Mouse (Mus musculus): ENCODE data around the gene Cdc42ep1. TPM values are rescaled to one million over a fixed set of nuclear protein-coding genes. Genes with fewer than 3 reads are reported as not detected.
"Not testable (repeated sequence)": the region's sequence is repeated elsewhere in the genome, so short reads cannot be mapped to it uniquely, and the experiment has no call there.

The Cdc42ep1 gene
- polyA plus RNA-seq, 1 experiment from 2014 or later = 40.8 TPM

- no peak overlapping the region for H3K4me2 ChIP-seq
- no peak overlapping the region for H3K4me3 ChIP-seq
- peak overlapping the region; percentile 81 for H3K27ac ChIP-seq (ENCODE audit: poor library complexity, severe bottlenecking)
- no peak for ATAC-seq (ENCODE audit: insufficient number of reproducible peaks, low FRiP score)
- H3K9ac ChIP-seq = peak overlapping the region; percentile 52; the same call in 1 of the 2 replicates
- H3K27me3 ChIP-seq (replicated peaks) = no peaks in the 10 kb centered on the region
- 70% methylated on average over 7 of the region's 7 CpGs for WGBS
- no peaks in the 10 kb centered on the region for H3K9me3 ChIP-seq (replicated peaks)
- H3K36me3 ChIP-seq = no peaks in the 10 kb centered on the region
- H3K4me1 ChIP-seq (replicated peaks) = peaks cover 17% of the 10 kb centered on the region
Observed at GRCm38 (mm10) chr15:78868826-78869233, 26.4 kb downstream of the Cdc42ep1 start.

GRCm38 (mm10) chr15:78869775-78870174 is 27.4 kb downstream of the Cdc42ep1 start:
- no peak for ATAC-seq (ENCODE audit: insufficient number of reproducible peaks, low FRiP score)
- Histone ChIP-seq H3K27ac (ENCODE audit: poor library complexity, severe bottlenecking) (no peak overlapping the region), H3K4me3 (no peak overlapping the region), H3K36me3 (no peaks in the 10 kb centered on the region), H3K4me2 (no peak overlapping the region), H3K9ac (no peak overlapping the region), H3K9me3 (replicated peaks) (no peaks in the 10 kb centered on the region), H3K4me1 (replicated peaks) (peaks cover 17% of the 10 kb centered on the region), H3K27me3 (replicated peaks) (no peaks in the 10 kb centered on the region)
- 30% methylated on average over 6 of the region's 6 CpGs for WGBS

- ATAC-seq (ENCODE audit: insufficient number of reproducible peaks, low FRiP score) = no peak
- WGBS = 51% methylated on average over 5 of the region's 5 CpGs
- H3K9ac ChIP-seq = no peak overlapping the region
Observed at GRCm38 (mm10) chr15:78872021-78872608, 29.7 kb downstream of the Cdc42ep1 start.

GRCm38 (mm10) chr15:78873803-78874435 is 31.5 kb downstream of the Cdc42ep1 start:
- Histone ChIP-seq H3K27ac (ENCODE audit: poor library complexity, severe bottlenecking) (no peak overlapping the region), H3K9ac (0 out of 2 replicates have a peak overlapping the region, but pooled peaks have one; percentile 32)
- no peak for ATAC-seq (ENCODE audit: insufficient number of reproducible peaks, low FRiP score)

More at GRCm38 (mm10) chr15:78872021-78872608, 29.7 kb downstream of the Cdc42ep1 start:
- no peaks in the 10 kb centered on the region for H3K36me3 ChIP-seq
- no peaks in the 10 kb centered on the region for H3K9me3 ChIP-seq (replicated peaks)
- no peaks in the 10 kb centered on the region for H3K27me3 ChIP-seq (replicated peaks)
- no peak overlapping the region for H3K4me2 ChIP-seq
- H3K27ac ChIP-seq (ENCODE audit: poor library complexity, severe bottlenecking) = no peak overlapping the region
- peaks cover 27% of the 10 kb centered on the region for H3K4me1 ChIP-seq (replicated peaks)
- no peak overlapping the region for H3K4me3 ChIP-seq

DNA sequence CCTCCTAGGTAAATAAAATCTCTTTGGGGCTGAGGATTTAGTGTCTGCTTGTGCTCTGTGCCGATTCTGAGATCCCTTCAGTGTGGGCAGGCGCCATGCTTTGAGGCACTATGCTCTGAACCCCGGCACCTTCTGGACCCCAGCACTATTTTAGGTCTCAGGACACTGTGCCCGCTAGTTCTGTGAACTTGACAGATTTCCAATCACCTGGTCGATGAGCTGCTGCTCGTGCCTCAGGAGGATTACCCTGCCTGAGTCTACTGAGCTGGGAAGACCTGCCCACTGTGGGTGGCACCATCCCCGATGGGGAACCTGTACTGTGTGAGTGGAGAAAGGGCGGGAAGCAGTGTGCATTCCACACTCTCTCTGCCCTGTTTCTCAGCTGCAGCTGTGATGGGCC is 32.6 kb downstream of the Cdc42ep1 start:
- no peak overlapping the region for H3K4me2 ChIP-seq
- H3K4me1 ChIP-seq (replicated peaks) = peaks cover 35% of the 10 kb centered on the region
- no peak for ATAC-seq (ENCODE audit: insufficient number of reproducible peaks, low FRiP score)
- 71% methylated on average over 8 of the region's 8 CpGs for WGBS
- no peaks in the 10 kb centered on the region for H3K9me3 ChIP-seq (replicated peaks)
- H3K9ac ChIP-seq = no peak overlapping the region
- H3K36me3 ChIP-seq = peaks cover 4% of the 10 kb centered on the region; the same call in 1 of the 2 replicates
- H3K27me3 ChIP-seq (replicated peaks) = no peaks in the 10 kb centered on the region
- H3K27ac ChIP-seq (ENCODE audit: poor library complexity, severe bottlenecking) = no peak overlapping the region
- no peak overlapping the region for H3K4me3 ChIP-seq

More at GRCm38 (mm10) chr15:78873803-78874435, 31.5 kb downstream of the Cdc42ep1 start:
- H3K4me1 ChIP-seq (replicated peaks) = peaks cover 26% of the 10 kb centered on the region
- H3K4me2 ChIP-seq = no peak overlapping the region
- WGBS = 41% methylated on average over 13 of the region's 13 CpGs
- H3K9me3 ChIP-seq (replicated peaks) = no peaks in the 10 kb centered on the region
- no peak overlapping the region for H3K4me3 ChIP-seq
- no peaks in the 10 kb centered on the region for H3K27me3 ChIP-seq (replicated peaks)
- H3K36me3 ChIP-seq = no peaks in the 10 kb centered on the region

DNA sequence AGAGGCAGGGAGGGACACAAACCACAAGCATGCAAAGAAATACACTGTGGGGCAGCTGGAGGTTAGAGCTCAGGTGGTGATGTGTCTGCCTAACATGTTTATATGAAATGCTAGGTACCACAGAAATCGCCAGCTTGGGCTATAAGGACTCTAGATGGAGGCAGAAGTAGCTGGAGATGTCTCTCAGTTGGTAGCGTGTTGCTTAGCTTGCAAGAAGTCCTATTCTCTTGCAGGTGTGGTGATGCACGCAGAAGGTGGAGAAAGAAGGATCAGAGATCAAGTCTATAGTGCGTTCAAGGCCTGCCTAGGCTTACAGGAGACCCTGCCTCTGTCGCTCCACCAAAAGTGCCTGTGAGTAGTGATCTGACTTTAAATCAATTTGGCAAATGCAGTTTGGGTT is 33.1 kb downstream of the Cdc42ep1 start:
- H3K27me3 ChIP-seq (replicated peaks) = no peaks in the 10 kb centered on the region
- no peak for ATAC-seq (ENCODE audit: insufficient number of reproducible peaks, low FRiP score)
- H3K4me3 ChIP-seq = no peak overlapping the region
- H3K36me3 ChIP-seq = peaks cover 8% of the 10 kb centered on the region; the same call in 1 of the 2 replicates
- peak overlapping the region; percentile 77 for H3K4me2 ChIP-seq
- peaks cover 41% of the 10 kb centered on the region for H3K4me1 ChIP-seq (replicated peaks)
- H3K9ac ChIP-seq = no peak overlapping the region
- H3K9me3 ChIP-seq (replicated peaks) = no peaks in the 10 kb centered on the region
- WGBS = 79% methylated on average over 5 of the region's 5 CpGs
- H3K27ac ChIP-seq (ENCODE audit: poor library complexity, severe bottlenecking) = peak overlapping the region; percentile 99; the same call in 1 of the 2 replicates

GRCm38 (mm10) chr15:78876258-78876696 is 33.9 kb downstream of the Cdc42ep1 start:
- ATAC-seq (ENCODE audit: insufficient number of reproducible peaks, low FRiP score) = no peak
- H3K36me3 ChIP-seq = peaks cover 15% of the 10 kb centered on the region
- peak overlapping the region; percentile 78 for H3K4me3 ChIP-seq
- H3K4me2 ChIP-seq = peak overlapping the region; percentile 77
- H3K9me3 ChIP-seq (replicated peaks) = no peaks in the 10 kb centered on the region
- H3K9ac ChIP-seq = peak overlapping the region; percentile 90
- WGBS = 2% methylated on average over 17 of the region's 17 CpGs
- H3K4me1 ChIP-seq (replicated peaks) = peaks cover 43% of the 10 kb centered on the region
- peak overlapping the region; percentile 99 for H3K27ac ChIP-seq (ENCODE audit: poor library complexity, severe bottlenecking)
- no peaks in the 10 kb centered on the region for H3K27me3 ChIP-seq (replicated peaks)

- peaks cover 43% of the 10 kb centered on the region for H3K4me1 ChIP-seq (replicated peaks)
- peak within 1 kb of the TSS; percentile 78 for H3K4me3 ChIP-seq
- H3K4me2 ChIP-seq = peak within 1 kb of the TSS; percentile 77
- no peaks in the 10 kb centered on the region for H3K9me3 ChIP-seq (replicated peaks)
- peaks cover 25% of the 10 kb centered on the region for H3K36me3 ChIP-seq
- H3K27me3 ChIP-seq (replicated peaks) = no peaks in the 10 kb centered on the region
- ATAC-seq (ENCODE audit: insufficient number of reproducible peaks, low FRiP score) = peak; percentile 94
- peak within 1 kb of the TSS; percentile 99 for H3K27ac ChIP-seq (ENCODE audit: poor library complexity, severe bottlenecking)
- peak within 1 kb of the TSS; percentile 90 for H3K9ac ChIP-seq
- WGBS = 1% methylated on average over 67 of the region's 95 CpGs
Observed at GRCm38 (mm10) chr15:78876991-78877809, 34.8 kb downstream of the Cdc42ep1 start, which contains the start of gene Gga1. Gene Gga1, plus strand, starts transcription at chr15:78877190.

DNA sequence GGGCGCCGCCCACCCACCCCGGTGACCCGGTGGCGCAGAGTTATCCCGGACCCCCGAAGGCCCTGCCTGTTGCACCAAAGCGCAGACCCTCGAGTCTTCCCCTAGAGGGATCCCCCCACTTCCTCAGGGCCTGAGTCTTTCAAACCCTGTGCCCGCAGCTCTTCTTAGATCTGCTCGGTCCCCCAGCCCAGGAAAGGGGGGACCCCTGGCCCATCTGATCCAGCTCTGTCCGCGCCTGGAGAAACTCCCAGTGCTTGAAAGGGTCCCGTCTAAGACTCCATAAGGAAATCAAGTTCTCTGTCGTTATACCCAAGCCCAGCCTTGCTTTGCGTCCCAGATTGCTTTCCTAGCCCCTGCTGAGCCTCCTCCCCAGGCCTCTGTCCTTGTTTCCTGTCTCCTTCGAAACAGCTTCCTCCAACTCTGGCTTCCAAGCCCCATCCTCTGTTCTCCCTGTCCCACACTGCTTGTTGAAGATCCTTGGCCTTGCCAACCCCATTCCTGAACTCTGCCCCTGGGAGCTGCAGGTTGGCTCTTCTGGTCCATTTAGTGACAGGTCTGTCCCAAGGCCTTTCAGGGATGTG is 35.5 kb downstream of the Cdc42ep1 start:
- peaks cover 32% of the 10 kb centered on the region for H3K36me3 ChIP-seq
- peak overlapping the region; percentile 77 for H3K4me2 ChIP-seq
- ATAC-seq (ENCODE audit: insufficient number of reproducible peaks, low FRiP score) = no peak
- WGBS = under 1% methylated on average over 17 of the region's 17 CpGs
- H3K4me1 ChIP-seq (replicated peaks) = peaks cover 43% of the 10 kb centered on the region
- H3K4me3 ChIP-seq = peak overlapping the region; percentile 78
- peak overlapping the region; percentile 99 for H3K27ac ChIP-seq (ENCODE audit: poor library complexity, severe bottlenecking)
- peak overlapping the region; percentile 90 for H3K9ac ChIP-seq
- H3K9me3 ChIP-seq (replicated peaks) = no peaks in the 10 kb centered on the region
- no peaks in the 10 kb centered on the region for H3K27me3 ChIP-seq (replicated peaks)

DNA sequence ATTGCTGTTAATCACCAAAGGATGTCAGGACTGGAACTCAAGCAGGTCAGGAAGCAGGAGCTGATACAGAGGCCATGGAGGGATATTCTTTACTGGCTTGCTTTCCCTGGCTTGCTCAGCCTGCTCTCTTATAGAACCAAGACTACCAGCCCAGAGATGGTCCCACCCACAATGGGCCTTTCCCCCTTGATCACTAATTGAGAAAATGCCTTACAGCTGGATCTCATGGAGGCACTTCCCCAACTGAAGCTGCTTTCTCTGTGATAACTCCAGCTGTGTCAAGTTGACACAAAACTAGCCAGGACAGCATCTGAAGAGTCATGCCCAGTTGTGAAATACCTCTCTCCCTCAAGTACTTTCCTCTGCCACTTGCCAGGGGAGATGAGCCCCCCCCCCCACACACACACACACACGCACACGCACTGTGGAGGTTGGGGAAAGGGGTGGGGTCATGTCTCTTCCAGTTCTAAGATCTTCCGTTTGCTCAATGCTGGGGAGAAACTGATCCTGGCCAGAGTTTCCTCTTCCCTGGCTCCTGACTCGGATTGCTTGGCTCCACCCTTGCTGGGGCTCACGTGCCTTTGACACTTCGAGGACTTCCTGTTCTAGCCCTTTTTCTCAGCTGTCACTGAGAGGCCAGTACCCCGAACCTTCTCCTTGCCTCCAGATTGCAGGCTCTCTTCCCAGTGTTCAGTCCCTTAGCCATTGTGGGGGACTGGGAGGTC is 36.5 kb downstream of the Cdc42ep1 start:
- H3K4me1 ChIP-seq (replicated peaks) = peaks cover 39% of the 10 kb centered on the region
- peak overlapping the region; percentile 48; the same call in 1 of the 2 replicates for H3K27ac ChIP-seq (ENCODE audit: poor library complexity, severe bottlenecking)
- peaks cover 42% of the 10 kb centered on the region for H3K36me3 ChIP-seq
- not testable (repeated sequence) for H3K27me3 ChIP-seq (replicated peaks); H3K9me3 ChIP-seq (replicated peaks); ATAC-seq (ENCODE audit: insufficient number of reproducible peaks, low FRiP score); H3K4me3 ChIP-seq
- peak overlapping the region; percentile 77 for H3K4me2 ChIP-seq
- peak overlapping the region; percentile 42; the same call in 1 of the 2 replicates for H3K9ac ChIP-seq
- 49% methylated on average over 7 of the region's 7 CpGs for WGBS

Measured in heart, embryonic 12.5 days (tissue).